Mouse (Mus musculus) stomach, embryonic 16.5 days (tissue): ENCODE measurements at regions not wholly inside any gene's neighbourhood (a gene's known extent, or its start where the extent isn't known, plus 50 kb on each side); places are given as distances from the start of the nearest gene placed in this dataset.

Source experiments
- ATAC-seq: fragments of 200-750 bp; cut with Nextera tagmentation; 2 replicates; pipeline ENCODE4 v1.8.0; 2017; ENCODE audit warnings: moderate number of reproducible peaks, moderate TSS enrichment; ENCODE audit not compliant: insufficient read depth, low FRiP score
- H3K27ac ChIP-seq: fragments of 300-500 bp; sonication (generic); 2 replicates; pipeline ENCODE4 v1.5.1; 2014; ENCODE audit warnings: low read length
- H3K27me3 ChIP-seq: fragments of 300-500 bp; sonication (generic); 2 replicates; pipeline ENCODE4 v1.6.1; 2014; ENCODE audit warnings: low read length, control low read depth, mixed read lengths; ENCODE audit not compliant: control insufficient read depth, insufficient read depth
- H3K36me3 ChIP-seq: fragments of 300-500 bp; sonication (generic); 2 replicates; pipeline ENCODE4 v1.6.1; 2014; ENCODE audit warnings: low read length; ENCODE audit not compliant: control insufficient read depth, insufficient read depth
- H3K4me1 ChIP-seq: fragments of 300-500 bp; sonication (generic); 2 replicates; pipeline ENCODE4 v1.6.1; 2014; ENCODE audit warnings: low read length, control low read depth, mixed read lengths; ENCODE audit not compliant: control insufficient read depth, insufficient read depth
- H3K4me2 ChIP-seq: fragments of 300-500 bp; sonication (generic); 2 replicates; pipeline ENCODE4 v1.6.1; 2014; ENCODE audit warnings: low read depth, low read length, mixed read lengths
- H3K4me3 ChIP-seq: fragments of 300-500 bp; sonication (generic); replicated peaks from 2 replicates; pipeline ENCODE4 v1.5.1; 2014; ENCODE audit warnings: mild to moderate bottlenecking, low read length
- H3K9ac ChIP-seq: fragments of 300-500 bp; sonication (generic); 2 replicates; pipeline ENCODE4 v1.6.1; 2014; ENCODE audit warnings: low read length
- H3K9me3 ChIP-seq: fragments of 300-500 bp; sonication (generic); replicated peaks from 2 replicates; pipeline ENCODE4 v1.6.1; 2016; ENCODE audit warnings: low read length, control low read depth; ENCODE audit not compliant: control insufficient read depth
- WGBS: fragments of 180-500 bp; shearing (Covaris S2); extraction: QIAGEN DNeasy Blood & Tissue Kit; methylation state at CpG from one replicate; pipeline ENCODE4 v1.1.7; 2014; 5-methylcytosine and 5-hydroxymethylcytosine counted together

DNA sequence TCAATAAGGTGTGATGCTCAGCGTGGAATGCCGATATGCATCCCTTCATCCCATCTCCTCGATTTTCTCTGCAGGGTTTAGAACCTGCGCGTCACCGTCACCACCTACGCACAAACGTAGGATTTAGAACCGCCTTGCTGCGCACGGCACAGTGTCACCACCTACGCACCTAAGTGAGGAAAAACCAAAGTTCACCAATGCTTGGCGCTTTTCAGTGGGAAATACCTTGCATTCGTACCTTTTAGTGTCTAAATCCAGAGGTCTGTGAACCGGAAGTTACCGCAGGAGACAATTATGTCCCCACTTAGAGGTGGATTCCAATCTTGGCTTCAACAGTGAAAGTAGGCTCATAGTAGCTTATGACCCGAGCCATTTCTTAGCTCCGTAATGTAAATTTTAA lies 162.0 kb downstream of the Zfp326 start:
- H3K27me3 ChIP-seq = no peaks in the 10 kb centered on the region
- no peak overlapping the region for H3K27ac ChIP-seq
- WGBS = 91% methylated on average over 18 of the region's 18 CpGs
- H3K4me3 ChIP-seq = no peak overlapping the region
- no peaks in the 10 kb centered on the region for H3K9me3 ChIP-seq
- H3K4me2 ChIP-seq = no peak overlapping the region
- ATAC-seq = no peak
- H3K9ac ChIP-seq = no peak overlapping the region
- no peaks in the 10 kb centered on the region for H3K36me3 ChIP-seq
- no peaks in the 10 kb centered on the region for H3K4me1 ChIP-seq

DNA sequence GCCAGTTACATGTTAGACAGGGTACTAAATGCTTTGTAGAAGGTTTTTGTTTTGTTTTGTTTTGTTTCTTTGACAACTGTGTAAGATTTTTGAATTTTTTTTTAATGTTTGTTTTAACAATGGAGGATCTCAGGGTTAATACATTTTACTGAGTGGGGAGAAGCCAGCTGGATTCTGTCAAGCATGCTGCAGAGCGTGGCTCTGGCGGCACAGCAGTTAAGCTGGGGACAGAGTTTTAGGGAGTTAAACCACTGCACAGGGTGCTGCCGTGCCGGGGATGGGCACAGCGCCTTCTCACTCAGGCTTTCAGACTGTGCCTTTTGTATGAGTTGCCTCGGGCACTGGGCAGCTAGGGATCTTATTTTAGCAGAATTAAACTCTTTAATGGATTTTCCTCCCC lies 159.8 kb downstream of the Zfp326 start:
- Histone ChIP-seq H3K4me1 (no peaks in the 10 kb centered on the region), H3K27ac (no peak overlapping the region), H3K9me3 (no peaks in the 10 kb centered on the region), H3K27me3 (no peaks in the 10 kb centered on the region), H3K4me2 (peak overlapping the region; percentile 28; the same call in 1 of the 2 replicates), H3K36me3 (no peaks in the 10 kb centered on the region), H3K4me3 (no peak overlapping the region), H3K9ac (no peak overlapping the region)
- no peak for ATAC-seq
- 40% methylated on average over 6 of the region's 6 CpGs for WGBS

DNA sequence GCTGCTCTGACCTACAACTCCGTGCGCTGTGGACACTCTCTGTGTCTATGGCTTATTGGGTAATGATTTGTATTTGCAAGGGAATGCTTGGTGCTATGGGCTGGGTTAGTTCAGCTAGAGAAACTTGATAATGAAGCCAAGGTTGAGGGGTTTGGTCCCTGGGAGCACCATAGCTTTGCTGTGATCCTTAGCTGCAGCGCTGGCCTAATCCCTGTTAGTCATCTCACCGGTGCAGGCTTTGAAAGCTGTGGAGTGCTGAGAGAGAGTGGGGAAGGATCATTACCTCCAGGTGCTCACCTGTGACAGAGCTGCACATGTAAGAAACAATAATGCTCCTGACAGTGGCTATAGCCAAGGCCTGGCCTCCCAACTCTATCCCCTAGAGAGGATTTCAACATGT lies 156.6 kb downstream of the Zfp326 start:
- Histone ChIP-seq H3K36me3 (no peaks in the 10 kb centered on the region), H3K27ac (no peak overlapping the region), H3K9me3 (no peaks in the 10 kb centered on the region), H3K4me2 (no peak overlapping the region), H3K4me1 (no peaks in the 10 kb centered on the region), H3K9ac (no peak overlapping the region), H3K4me3 (no peak overlapping the region), H3K27me3 (no peaks in the 10 kb centered on the region)
- ATAC-seq = no peak
- WGBS = 74% methylated on average over 4 of the region's 4 CpGs

DNA sequence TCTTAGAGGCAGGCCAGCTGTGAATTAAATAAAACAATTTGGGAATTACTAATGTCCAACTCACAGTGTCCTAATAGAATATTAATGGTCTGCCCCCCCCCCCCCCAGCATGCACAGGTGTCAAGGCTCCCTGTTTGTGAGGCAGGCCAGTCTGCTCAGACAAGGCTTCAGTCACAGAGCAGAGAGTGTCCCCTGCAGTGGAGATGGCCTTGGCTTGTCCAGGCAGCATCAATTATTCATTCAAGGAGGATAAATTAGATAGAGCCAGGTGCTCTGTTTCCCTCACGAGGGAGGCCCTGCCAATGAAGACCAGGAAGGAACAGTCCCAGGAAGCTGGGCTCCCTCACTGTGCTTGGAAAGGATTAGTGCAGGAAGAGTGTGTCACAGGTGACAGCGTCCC lies 150.5 kb downstream of the Zfp326 start:
- no peak overlapping the region for H3K4me3 ChIP-seq
- H3K27me3 ChIP-seq = no peaks in the 10 kb centered on the region
- H3K27ac ChIP-seq = no peak overlapping the region
- 67% methylated on average over 2 of the region's 2 CpGs for WGBS
- no peak for ATAC-seq
- H3K36me3 ChIP-seq = no peaks in the 10 kb centered on the region
- no peak overlapping the region for H3K9ac ChIP-seq
- H3K4me2 ChIP-seq = no peak overlapping the region
- no peaks in the 10 kb centered on the region for H3K4me1 ChIP-seq
- no peaks in the 10 kb centered on the region for H3K9me3 ChIP-seq

DNA sequence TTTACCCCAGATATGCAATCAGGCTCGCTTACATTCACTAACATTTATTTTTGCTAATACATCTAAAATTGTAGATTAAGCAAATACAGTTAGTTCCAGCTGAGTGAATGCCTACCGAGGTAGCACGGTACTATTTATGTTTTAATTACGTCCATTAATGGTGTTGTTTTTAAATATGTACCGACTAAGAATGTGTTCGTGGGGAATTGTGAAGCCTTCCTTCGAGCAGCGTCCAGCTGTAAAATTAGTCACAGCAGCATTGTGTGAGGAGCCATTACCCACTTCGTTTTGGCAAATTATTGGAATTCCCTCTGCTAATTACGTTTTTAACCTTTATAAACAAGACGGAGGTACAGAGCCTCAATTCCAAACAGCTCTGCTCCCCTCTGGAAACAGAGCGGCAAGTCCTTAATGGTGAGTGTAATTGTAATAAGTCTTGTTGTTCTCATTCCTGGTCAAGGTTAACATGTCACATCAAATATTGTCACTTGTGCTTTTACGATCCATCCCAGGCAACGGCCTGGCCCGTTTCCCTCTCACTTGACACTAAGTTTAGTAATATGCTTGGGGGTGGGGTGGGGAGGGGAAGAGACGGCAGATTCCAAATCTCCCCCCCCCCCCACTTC lies 128.0 kb downstream of the Zfp326 start:
- Histone ChIP-seq H3K36me3 (no peaks in the 10 kb centered on the region), H3K9ac (no peak overlapping the region), H3K27me3 (0 out of 2 replicates have a peak, but pooled peaks cover 2% of the 10 kb centered on the region), H3K4me2 (no peak overlapping the region), H3K4me1 (no peaks in the 10 kb centered on the region), H3K4me3 (no peak overlapping the region), H3K9me3 (no peaks in the 10 kb centered on the region), H3K27ac (no peak overlapping the region)
- no peak for ATAC-seq
- WGBS = 42% methylated on average over 16 of the region's 16 CpGs

DNA sequence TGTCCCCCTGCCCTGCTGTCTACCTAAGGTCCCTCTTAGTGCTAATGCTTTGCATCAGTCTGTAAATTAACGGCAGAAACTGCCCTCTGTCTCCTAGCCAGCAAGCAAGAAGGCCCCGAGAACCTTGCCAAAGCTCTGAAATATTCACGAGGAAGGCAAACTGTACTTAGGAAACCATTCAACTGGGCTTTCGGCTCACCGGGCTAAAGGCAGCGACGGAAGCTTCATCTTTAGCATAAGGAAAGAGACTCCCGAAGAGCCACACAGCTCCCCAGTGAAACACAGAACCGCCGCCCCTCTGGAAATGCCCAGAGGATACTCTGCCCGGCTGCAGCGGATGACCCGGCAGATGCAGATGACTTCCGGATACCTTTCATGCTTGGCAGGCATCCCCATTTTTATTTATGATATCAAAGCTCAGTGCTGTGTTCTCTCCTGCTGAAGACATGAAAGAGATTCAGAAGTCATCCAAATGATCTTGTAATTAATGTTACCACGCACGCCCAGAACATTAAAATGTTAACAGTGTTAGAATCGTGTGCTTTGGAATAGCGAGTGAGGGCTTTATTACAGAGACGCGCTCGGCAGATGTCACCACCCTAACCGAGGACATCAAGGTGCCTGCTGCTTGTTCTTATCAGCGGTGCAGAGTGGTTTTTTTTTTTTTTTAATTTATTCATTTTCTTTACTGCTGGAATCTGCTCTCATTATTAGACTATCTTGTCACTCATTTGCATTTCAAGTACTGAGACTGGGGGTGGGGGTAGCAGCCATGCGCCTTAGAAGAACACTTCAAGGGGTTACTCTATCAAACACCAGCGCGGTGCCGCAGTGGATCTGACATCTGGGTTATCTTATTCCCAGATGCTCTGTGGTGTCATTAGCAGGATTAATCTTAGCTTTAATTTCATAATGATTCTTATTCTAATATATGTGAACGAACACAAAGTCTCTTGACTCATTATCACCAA lies 127.2 kb downstream of the Zfp326 start:
- 57% methylated on average over 28 of the region's 28 CpGs for WGBS
- no peak overlapping the region for H3K4me2 ChIP-seq
- H3K36me3 ChIP-seq = no peaks in the 10 kb centered on the region
- no peaks in the 10 kb centered on the region for H3K4me1 ChIP-seq
- H3K4me3 ChIP-seq = no peak overlapping the region
- H3K27ac ChIP-seq = no peak overlapping the region
- ATAC-seq = no peak
- H3K27me3 ChIP-seq = 0 out of 2 replicates have a peak, but pooled peaks cover 2% of the 10 kb centered on the region
- H3K9me3 ChIP-seq = no peaks in the 10 kb centered on the region
- H3K9ac ChIP-seq = no peak overlapping the region

DNA sequence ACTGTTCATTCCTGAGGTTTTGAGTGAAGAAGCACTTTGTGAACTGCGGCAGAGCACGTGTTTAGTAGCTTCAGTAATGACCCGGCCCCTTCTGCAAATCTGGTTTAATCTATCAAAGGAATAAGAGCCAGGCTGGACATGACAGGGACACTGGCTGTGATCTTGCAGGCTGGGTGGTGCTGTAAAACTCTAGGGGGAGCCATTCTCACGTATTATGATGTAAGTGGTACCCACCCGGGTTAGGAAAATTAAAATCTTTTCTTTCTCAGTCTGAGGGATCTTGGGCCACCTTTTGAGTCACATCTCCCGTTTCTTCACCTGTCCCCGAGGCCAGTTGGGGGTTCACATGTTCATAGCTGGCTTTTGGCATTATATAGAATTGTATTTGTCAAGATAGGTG lies 126.0 kb downstream of the Zfp326 start:
- 14% methylated on average over 7 of the region's 7 CpGs for WGBS
- no peak overlapping the region for H3K27ac ChIP-seq
- H3K36me3 ChIP-seq = no peaks in the 10 kb centered on the region
- H3K4me1 ChIP-seq = no peaks in the 10 kb centered on the region
- no peak overlapping the region for H3K9ac ChIP-seq
- no peak overlapping the region for H3K4me2 ChIP-seq
- H3K4me3 ChIP-seq = no peak overlapping the region
- no peaks in the 10 kb centered on the region for H3K9me3 ChIP-seq
- H3K27me3 ChIP-seq = 0 out of 2 replicates have a peak, but pooled peaks cover 2% of the 10 kb centered on the region
- no peak for ATAC-seq

DNA sequence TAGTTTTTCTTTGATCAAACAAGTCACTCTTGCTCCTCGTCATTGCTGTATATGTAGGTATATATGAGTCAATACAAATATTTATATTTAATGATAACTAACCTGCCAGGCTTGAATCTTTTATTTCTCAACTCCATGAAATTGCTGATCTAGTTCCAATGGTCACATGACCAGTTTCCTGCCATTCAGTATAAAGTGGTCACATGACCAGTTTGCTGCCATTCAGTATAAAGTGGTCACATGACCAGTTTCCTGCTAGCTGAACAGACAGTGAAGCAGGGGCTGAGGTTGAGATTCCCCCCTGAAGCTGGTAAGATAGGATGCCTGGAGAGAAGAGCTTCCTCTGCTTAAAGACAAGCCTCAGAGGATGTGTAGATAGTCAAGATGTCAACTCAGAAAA lies 117.9 kb downstream of the Zfp326 start:
- no peaks in the 10 kb centered on the region for H3K4me1 ChIP-seq
- H3K4me3 ChIP-seq = no peak overlapping the region
- no peak overlapping the region for H3K9ac ChIP-seq
- no peak for ATAC-seq
- WGBS = 69% methylated on average over 1 of the region's 1 CpGs
- H3K36me3 ChIP-seq = no peaks in the 10 kb centered on the region
- no peaks in the 10 kb centered on the region for H3K27me3 ChIP-seq
- no peaks in the 10 kb centered on the region for H3K9me3 ChIP-seq
- no peak overlapping the region for H3K4me2 ChIP-seq
- H3K27ac ChIP-seq = no peak overlapping the region

DNA sequence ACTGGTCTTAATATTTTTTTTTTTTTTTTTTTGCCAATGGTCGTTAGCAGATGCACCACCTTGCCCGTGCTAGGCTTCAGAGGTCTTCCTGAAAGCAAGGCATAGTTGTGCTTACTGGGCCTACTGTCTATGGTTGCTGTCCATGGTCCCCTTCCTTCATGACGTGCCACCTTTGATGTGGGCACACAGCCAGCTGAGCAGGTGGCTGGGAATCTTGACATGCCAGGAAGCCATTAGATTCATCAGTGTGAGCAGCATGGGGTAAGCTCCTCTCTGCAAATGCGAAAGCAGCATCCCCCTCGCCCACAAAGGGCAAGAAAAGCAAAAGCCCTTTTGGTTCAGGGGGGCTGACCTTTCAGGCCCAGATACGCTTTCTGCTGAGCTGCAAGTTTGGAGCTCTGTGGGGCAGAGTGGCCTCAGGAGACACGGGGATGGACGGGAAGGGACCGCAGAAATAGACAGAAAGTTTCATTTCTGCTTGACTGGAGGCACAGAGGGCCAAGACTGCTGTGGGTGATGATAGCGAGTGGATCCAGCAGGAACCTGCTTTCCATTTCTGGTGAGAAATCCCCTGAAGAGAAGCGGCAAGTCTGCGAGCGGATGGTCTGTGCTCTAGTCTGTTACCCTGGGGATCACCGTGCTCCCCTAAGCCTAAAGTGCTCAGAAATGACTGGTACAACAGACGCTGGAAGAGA lies 116.8 kb downstream of the Zfp326 start:
- H3K9ac ChIP-seq = no peak overlapping the region
- ATAC-seq = no peak
- no peaks in the 10 kb centered on the region for H3K9me3 ChIP-seq
- no peak overlapping the region for H3K27ac ChIP-seq
- H3K4me3 ChIP-seq = no peak overlapping the region
- whole genome bisulfite sequencing = 72% methylated on average over 15 of the region's 15 CpGs
- no peaks in the 10 kb centered on the region for H3K36me3 ChIP-seq
- H3K27me3 ChIP-seq = no peaks in the 10 kb centered on the region
- no peaks in the 10 kb centered on the region for H3K4me1 ChIP-seq
- H3K4me2 ChIP-seq = no peak overlapping the region
